Mouse (Mus musculus) lung, postnatal 0 days (tissue): ENCODE results near the gene Ptgis.

Experiments
- CTCF ChIP-seq: IDR thresholded peaks from 2 replicates; pipeline ENCODE4 v1.5.1; 2016; ENCODE audit warnings: antibody characterized with exemption, mild to moderate bottlenecking
- EP300 ChIP-seq: IDR thresholded peaks from 2 replicates; pipeline ENCODE4 v1.6.1; 2016; ENCODE audit warnings: antibody characterized with exemption, mild to moderate bottlenecking, control low read depth

DNA sequence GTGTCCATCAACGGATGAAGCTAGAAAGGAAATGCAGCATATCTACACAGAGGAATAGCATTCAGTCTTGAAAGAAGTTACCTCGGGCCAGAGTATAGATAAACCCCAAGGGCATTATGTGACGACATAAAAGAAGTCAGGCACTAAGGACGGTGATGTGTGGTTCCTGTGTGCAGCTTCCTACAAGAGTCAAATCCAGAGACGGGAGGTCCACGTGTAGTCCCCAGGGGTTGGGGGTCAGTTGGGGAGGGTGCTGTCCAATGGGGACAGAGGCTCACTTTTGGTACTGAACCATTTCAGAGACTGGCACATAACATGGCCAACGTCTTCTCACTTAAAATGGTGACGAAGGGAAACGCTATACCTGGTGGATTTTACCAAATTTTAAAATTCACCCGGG is 61.1 kb downstream of the Ptgis start:
- TF ChIP-seq EP300 (no peak), CTCF (no peak)
